Mouse (Mus musculus) gonadal fat pad, adult 2 months (tissue): Measurements from ENCODE around the gene Cacna1d. TPM values are rescaled to one million over a fixed set of nuclear protein-coding genes. Genes with fewer than 3 reads are reported as not detected.
A peak's percentile ranks its signal among the peaks of the same experiment; 100 is the strongest.

Experiments used
- DNase-seq: peaks from one replicate; pipeline ENCODE4 v3.0.0-alpha.2; 2012; ENCODE audit warnings: low read depth
- polyA plus RNA-seq: library from polyadenylated mRNA; depleted of rRNA; stranded (reverse); fragments of >200 nt; gene quantifications from 2 replicates; pipeline ENCODE4 v1.2.3, GENCODE M21; 2012

The Cacna1d gene
- polyA plus RNA-seq, 1 experiment, result 26.7 TPM

DNA sequence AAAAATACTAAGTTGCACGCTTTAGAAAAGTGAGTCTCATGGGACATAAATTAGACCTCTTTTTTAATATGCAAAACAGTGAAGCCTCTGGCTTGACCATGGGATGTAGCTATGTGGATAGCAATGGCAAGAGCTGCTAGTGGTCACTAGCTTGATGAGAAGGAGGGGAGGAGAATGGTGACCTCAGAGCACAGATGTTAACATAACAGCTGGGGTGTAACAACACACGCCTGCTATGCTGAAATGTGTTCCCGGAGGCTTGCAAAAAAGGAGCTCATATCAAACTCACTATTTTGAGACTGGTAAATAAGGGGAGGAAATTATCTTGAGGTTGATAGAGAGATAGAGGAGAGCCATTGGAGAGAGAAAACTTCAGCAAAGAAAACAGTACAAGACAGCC, 32.4 kb downstream of the Cacna1d start:
- no peak for DNase-seq

GRCm38 (mm10) chr14:30457897-30458296, 33.4 kb downstream of the Cacna1d start:
- DNase-seq, result no peak

DNA sequence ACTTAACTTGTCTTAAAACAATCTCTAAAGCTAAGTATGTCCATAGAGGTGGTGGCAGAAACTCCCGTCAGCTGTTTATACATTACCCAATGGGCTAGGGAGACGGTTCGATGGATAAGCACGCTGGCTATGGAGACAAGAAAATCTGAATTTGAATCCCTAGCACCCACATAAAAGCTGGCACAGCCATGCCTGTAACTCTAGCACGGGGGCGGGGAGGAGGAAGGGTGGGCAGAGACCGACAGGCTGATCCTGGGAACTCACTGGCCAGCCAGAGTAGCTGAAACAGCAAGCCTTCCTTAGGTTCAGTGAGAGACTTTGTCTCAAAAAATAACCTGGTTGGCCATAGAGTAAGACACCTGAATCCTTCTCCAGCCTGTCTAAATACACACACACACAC, 33.8 kb downstream of the Cacna1d start:
- DNase-seq, result no peak

DNA sequence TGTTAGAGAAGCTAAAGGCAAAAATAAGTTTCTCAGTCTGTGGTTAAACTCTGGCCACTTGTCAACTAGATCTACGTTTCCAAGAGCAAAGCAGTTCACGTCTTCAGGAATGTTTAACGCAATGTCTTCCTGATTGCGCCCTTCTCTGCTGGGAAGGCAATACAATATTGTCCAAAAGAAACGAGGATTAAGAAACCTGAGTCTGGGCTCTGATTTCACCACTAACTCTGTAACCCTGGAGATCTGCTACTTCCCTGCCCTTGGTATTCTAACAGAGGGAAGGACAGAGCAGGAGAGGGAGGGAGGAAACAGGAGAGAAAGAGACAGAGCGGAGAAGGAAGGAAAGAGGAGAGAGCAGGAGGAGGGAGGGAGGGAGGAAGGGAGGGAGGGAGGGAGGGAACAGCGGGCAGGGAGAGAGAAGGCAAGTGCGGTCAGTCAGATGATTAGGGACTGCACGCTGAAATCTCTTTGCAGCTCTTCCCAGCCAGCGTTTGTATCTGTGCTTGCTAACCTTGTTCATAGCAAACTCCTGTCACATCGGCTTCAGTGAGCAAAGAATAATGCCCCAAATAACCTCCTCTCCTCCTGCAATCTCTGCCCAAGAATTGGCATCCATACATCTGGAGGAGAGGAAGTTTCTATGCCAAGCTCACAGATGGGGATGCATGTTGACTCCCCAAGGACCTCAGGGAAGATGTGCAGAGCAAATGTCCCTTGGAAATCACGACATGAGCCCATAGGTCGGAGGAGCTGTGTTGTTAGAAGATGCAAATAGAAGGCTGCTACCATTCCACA, 35.3 kb downstream of the Cacna1d start:
- DNase-seq, result no peak

DNA sequence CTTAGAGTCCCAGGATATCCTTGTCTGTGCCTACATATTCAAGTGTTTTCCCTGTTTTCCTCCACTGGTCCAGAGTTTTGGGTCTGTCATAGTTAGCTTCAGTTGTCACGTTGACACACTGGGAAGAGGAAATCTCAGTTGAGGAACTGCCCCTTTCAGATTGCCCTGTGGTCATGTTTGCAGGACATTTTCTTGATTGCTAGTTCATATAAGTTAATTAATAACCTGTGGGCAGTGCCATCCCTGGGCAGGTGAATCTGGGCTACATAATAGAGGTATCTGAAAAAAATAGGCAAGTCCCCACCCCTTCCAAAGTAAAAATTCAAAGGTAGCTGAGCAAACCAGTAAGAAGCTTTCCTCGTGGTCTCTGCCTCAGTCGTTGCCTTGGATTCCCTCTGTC, 51.3 kb downstream of the Cacna1d start:
- no peak for DNase-seq

DNA sequence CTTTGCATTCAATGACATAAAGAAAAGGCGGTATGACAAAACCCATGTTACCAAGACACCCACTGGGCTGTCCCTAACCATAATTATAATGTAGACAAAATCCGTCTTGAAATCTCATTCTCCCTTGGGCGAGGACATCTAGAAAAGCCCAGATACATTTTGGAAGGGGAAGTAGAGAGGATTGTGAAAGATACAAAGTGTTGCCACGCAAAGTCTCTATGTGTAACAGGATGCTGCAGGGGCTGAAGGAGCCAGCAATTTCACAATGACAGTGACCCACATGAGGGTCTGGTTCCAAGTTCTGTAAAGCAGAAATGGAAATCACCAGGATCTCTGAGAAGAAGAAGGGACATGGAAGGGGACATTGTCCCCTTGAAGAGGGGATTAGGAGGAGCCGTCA, 55.9 kb downstream of the Cacna1d start:
- DNase-seq, result peak; percentile 52

DNA sequence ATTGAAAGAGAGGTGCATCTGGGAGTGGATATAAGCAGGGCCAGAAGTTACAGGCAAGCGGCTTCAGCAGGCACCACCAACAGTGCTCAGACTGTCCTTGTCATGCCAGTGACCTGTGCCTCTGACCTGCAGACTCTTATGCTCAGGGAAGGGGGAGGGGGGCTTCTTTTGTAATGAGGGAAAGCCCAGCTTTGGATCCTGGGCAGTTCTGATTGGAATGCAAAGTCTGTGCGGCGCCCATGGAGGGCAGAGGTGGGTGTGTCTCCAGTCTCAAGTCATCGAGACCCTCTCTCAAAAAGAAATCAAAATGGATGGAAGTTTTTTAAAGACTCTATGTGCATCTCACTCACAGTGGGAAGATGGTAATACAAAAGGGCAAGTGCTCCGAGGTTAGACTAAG, 60.8 kb downstream of the Cacna1d start:
- DNase-seq, result no peak

- DNase-seq, result no peak
Observed at GRCm38 (mm10) chr14:30430026-30430425, 61.2 kb downstream of the Cacna1d start.

- DNase-seq, result no peak
Observed at GRCm38 (mm10) chr14:30429606-30430005, 61.6 kb downstream of the Cacna1d start.

- no peak for DNase-seq
Observed at GRCm38 (mm10) chr14:30428757-30429156, 62.5 kb downstream of the Cacna1d start.

GRCm38 (mm10) chr14:30425876-30426275, 65.4 kb downstream of the Cacna1d start:
- no peak for DNase-seq

GRCm38 (mm10) chr14:30425175-30425574, 66.1 kb downstream of the Cacna1d start:
- DNase-seq, result no peak

GRCm38 (mm10) chr14:30424638-30425037, 66.6 kb downstream of the Cacna1d start:
- DNase-seq, result no peak

GRCm38 (mm10) chr14:30422376-30423140, 68.7 kb downstream of the Cacna1d start:
- no peak for DNase-seq

GRCm38 (mm10) chr14:30419458-30419857, 71.8 kb downstream of the Cacna1d start:
- DNase-seq, result no peak

DNA sequence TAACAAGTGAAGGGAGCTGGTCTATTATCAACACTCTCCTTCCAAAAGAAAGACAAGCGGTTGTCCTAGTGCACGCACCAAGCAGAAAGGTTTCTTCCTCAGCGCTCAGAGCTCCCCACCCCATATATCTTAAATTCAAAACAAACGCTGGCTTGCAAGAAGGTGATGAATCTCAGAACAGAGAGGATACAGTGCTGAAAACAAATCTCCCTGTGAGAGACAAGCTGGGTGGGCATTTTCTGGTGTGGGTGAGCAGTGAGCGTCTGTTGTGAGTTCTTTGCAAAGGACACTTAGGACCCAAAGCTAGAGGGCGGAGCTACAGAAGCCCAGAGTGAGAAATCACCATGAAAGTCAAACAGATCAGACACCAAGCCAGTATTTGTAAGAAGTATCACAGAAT, 72.2 kb downstream of the Cacna1d start:
- no peak for DNase-seq

GRCm38 (mm10) chr14:30415830-30416229, 75.4 kb downstream of the Cacna1d start:
- no peak for DNase-seq

- DNase-seq, result no peak
Observed at GRCm38 (mm10) chr14:30414131-30414530, 77.1 kb downstream of the Cacna1d start.

GRCm38 (mm10) chr14:30409331-30409730, 81.9 kb downstream of the Cacna1d start:
- no peak for DNase-seq

- no peak for DNase-seq
Observed at GRCm38 (mm10) chr14:30405456-30406225, 85.6 kb downstream of the Cacna1d start.

- no peak for DNase-seq
Observed at GRCm38 (mm10) chr14:30378306-30378705, 112.9 kb downstream of the Cacna1d start.

DNA sequence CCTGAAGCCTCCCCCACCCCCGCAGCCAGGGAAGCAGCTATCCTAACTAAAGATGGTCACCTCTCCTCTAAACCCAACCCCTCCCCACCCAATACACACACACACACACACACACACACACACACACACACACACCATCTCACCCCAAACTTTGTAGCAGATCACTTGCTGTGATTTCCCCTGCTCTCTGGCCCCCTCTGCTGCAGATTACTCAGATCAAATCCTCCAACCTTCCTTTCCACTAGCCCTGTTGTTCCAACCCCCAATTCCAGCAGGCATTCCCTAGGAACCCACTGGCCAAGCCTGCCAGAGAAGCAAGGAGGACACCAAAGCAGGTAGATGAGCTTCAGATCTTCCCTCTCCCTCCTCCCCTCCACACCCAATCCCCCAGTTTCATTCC, 118.4 kb downstream of the Cacna1d start:
- DNase-seq, result no peak
